ENCODE assay signal across 9 mouse cellular contexts in the genomic region with DNA sequence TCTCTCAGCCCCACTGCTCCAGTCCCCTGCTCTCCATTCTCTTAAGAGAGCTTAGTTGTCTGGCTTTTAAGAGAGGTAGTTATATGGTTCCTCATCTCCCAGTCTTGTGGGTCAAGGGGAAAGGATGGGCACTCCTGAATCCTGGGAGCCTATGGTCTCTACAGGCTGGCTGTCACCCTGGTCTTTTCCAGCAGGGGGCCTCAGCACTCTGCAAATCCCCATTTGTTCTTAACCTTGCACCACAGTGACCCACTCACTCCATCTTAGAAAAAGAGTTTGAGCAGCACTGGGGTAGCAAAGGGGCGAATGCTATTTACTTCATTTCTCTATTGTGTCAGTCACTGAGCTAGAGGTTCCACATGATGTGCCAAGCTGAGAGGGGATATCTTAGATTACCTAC. TPM values are rescaled to one million over a fixed set of nuclear protein-coding genes. Genes with fewer than 3 reads are reported as not detected.
DNase-seq lines count a peak whose midpoint lies in the region; TF ChIP-seq lines count a peak whose summit lies in the region.
"Had no signal": no experiment of that assay in that cellular context is flagged by ENCODE, and none has a peak within 500 bp of the region (broad histone marks: within the 10 kb centered on the region; RNA-seq: fewer than 3 reads in every experiment).

No protein-coding gene starts in this region.

- TF ChIP-seq CTCF in left cerebral cortex, adult 2 months (IDR thresholded peaks at IDR 0.05) = peak; percentile 72

- DNase-seq in left cerebral cortex, adult 2 months (ENCODE audit: extremely low spot score in 1 of 2, low spot score in 2 of 2) = peak in 1 of 2 experiments; percentile 28
- DNase-seq in left cerebral cortex, postnatal 36 days (ENCODE audit: low spot score in 2 of 2) = no peak
- DNase-seq in CD8-positive naive resting alpha-beta T cell, adult 2 months (ENCODE audit: low read depth in 2 of 2, low spot score in 2 of 2) = peak; percentile 47 to 49
- peak; percentile 68 for DNase-seq in NIH3T3 (ENCODE audit: low read depth)
- peak; percentile 32 for DNase-seq in embryo, embryonic 9.5 days (ENCODE audit: extremely low spot score)
- DNase-seq in kidney, postnatal 4 days = peak; percentile 79 to 80
- peak; percentile 36 to 62 for DNase-seq in spleen, adult 18-20 months
- DNase-seq in right cerebral cortex, postnatal 36 days (ENCODE audit: low spot score in 2 of 2) = no peak

- no peak overlapping the region for H3K27ac ChIP-seq in left cerebral cortex, adult 2 months
- H3K27ac ChIP-seq: lung, embryonic 15.5 days had no signal

- H3K4me3 ChIP-seq in left cerebral cortex, adult 2 months = no peak overlapping the region
- H3K4me3 ChIP-seq: lung, embryonic 15.5 days had no signal

- intact Hi-C loops in left cerebral cortex, adult 2 months (cut with DNase I) = loop anchor here (2.0 kb wide), 1 partner anchor 25 kb away; the partner anchor contains the start of gene Tagln
- intact Hi-C loops in left cerebral cortex, postnatal 36 days (cut with DNase I) = no loop called here

RNA-seq across cellular contexts. Expression of gene Rnf214, which starts 5.0 kb away (rescaled TPM):
- 10 to 100 TPM; 83.1 to 84.3 TPM for total RNA-seq in left cerebral cortex, adult 2 months (2021)
- total RNA-seq in left cerebral cortex, postnatal 36 days (2021) = 10 to 100 TPM; 69.9 to 79.9 TPM

RNA-seq across cellular contexts. Expression of gene Pcsk7, which starts 5.4 kb away (rescaled TPM):
- 10 to 100 TPM; 26.2 to 30.7 TPM for total RNA-seq in left cerebral cortex, adult 2 months (2021)
- total RNA-seq in left cerebral cortex, postnatal 36 days (2021) = 10 to 100 TPM; 19.1 to 28.9 TPM

RNA-seq across cellular contexts. Expression of gene Tagln, which starts 24.2 kb away (rescaled TPM):
- total RNA-seq in left cerebral cortex, adult 2 months (2021) = 10 to 100 TPM in 1 of 2 experiments, 1 to 10 TPM in 1; 9.6 to 11.8 TPM
- total RNA-seq in left cerebral cortex, postnatal 36 days (2021) = 10 to 100 TPM in 1 of 2 experiments, 1 to 10 TPM in 1; 9.9 to 10.1 TPM

RNA-seq across cellular contexts. Expression of gene Sidt2, which starts 43.4 kb away (rescaled TPM):
- total RNA-seq in left cerebral cortex, adult 2 months (2021) = 10 to 100 TPM; 86.7 to 86.9 TPM
- 10 to 100 TPM; 82.3 to 88.8 TPM for total RNA-seq in left cerebral cortex, postnatal 36 days (2021)

Comparison
In these comparisons a context has a peak if more than half of its experiments do, and no peak if none do; other contexts are left out.
1. DNase-seq: peak in CD8-positive naive resting alpha-beta T cell, adult 2 months (2 of 2), NIH3T3 (single experiment), embryo, embryonic 9.5 days (single experiment), kidney, postnatal 4 days (2 of 2) and spleen, adult 18-20 months (2 of 2); none in left cerebral cortex, postnatal 36 days (0 of 2) and right cerebral cortex, postnatal 36 days (0 of 2).